Mouse (Mus musculus) erythroid progenitor cell, adult 5-6 weeks (primary cell): ENCODE results near the gene Stkld1. TPM values are rescaled to one million over a fixed set of nuclear protein-coding genes. Genes with fewer than 3 reads are reported as not detected.

Source experiments
- ATAC-seq: replicated peaks from 2 replicates; pipeline ENCODE4 v1.8.0; 2016; ENCODE audit warnings: moderate number of reproducible peaks, mild to moderate bottlenecking, moderate TSS enrichment, inconsistent platforms; ENCODE audit not compliant: poor library complexity, low FRiP score, severe bottlenecking
- total RNA-seq, 2 experiments: library from RNA; stranded (forward) in 1 of 2; stranded (reverse) in 1 of 2; fragments of 150-400 nt in 1 of 2; fragments of 186-747, 209-891 nt in 1 of 2; gene quantifications; 2 replicates each; pipeline versions ENCODE4 v1.2.3 to v1.2.4; 2015 to 2017; ENCODE audit warnings: low replicate concordance in 2 of 2

Stkld1 gene
- total RNA-seq, 2 experiments from 2014 or later, result not detected

GRCm38 (mm10) chr2:26914148-26914941 is 19.5 kb upstream of the Stkld1 start:
- ATAC-seq, result no peak

- ATAC-seq, result peak; percentile 80
Measured at GRCm38 (mm10) chr2:26915927-26916728, 17.7 kb upstream of the Stkld1 start, which contains the start of the genes Surf2 and Surf1. Surf2 (plus strand) TSS chr2:26916367. Surf1 (minus strand) TSS chr2:26916530.

GRCm38 (mm10) chr2:26916738-26917137 is 17.1 kb upstream of the Stkld1 start:
- peak; percentile 43 for ATAC-seq

- ATAC-seq, result no peak
Measured at GRCm38 (mm10) chr2:26919684-26920083, 14.2 kb upstream of the Stkld1 start.

DNA sequence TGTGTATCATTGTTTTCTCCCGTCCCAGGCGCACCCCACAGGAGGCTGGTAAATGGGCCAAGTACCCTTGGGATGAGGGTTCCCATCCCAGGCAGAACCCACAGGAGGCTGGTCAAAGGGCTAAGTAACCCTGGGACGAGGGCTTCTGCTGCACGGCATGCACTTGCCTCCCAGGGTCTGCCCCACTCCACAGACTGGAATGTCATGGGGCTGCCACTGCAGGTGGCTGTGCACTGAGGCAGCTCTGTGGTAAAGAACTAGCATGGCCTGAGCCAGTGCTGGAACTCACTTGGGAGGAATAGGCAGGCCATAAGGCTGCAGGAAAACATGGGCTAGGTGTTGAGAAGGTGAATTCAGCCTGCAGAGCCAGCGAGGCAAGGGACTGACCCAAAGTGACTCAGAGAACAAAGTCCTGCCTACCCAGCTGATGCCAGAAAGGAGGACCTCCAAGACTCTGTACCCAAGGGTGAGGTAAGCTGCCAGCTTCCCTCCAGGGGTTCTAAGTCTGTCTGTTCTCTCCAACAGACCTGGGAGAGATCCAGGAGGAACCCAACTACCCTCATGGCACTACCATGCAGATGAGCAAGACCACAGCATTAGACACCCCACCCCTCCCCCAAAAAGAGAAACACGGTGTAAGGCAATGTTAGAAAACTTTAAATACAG is 13.5 kb upstream of the Stkld1 start:
- ATAC-seq, result no peak

DNA sequence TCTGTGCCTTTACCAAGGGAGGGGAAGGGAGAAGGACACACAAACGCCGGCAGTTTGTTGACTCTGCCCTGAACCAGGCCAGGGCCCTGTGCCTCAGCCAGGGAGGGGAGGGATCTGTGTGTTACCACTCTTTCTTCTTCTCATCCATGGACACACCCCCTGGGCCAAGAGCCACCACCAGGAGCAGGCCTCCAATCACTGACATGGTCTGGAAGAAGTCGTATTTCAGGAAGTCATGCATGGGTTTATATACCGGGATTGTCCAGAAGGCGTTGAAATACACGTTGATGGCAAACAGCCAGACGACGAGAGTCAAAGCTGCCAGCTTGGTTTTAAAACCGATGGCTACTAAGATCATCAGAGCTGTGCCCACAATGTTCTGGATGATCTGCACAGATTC is 12.1 kb upstream of the Stkld1 start:
- ATAC-seq, result no peak

- ATAC-seq, result no peak
Measured at GRCm38 (mm10) chr2:26927745-26928476, 5.9 kb upstream of the Stkld1 start.

DNA sequence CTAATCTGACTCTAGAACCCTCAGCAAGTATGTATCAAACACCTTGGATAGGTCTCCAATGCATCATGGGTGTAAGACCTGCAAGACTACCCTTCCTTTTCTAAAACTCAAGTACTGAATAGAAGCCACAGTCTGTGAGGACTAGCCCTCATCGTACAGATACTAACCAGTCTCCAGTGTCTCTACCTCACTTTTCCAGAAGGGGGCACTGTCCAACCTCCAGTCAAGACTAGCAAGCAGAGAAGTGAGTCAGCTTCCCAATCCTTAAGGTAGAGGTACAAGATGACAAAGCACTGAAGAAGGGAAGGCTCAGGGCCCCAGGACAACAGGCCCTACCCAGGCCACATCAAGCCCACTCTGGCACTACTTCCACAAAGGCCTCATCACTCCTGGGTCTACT is 3.5 kb upstream of the Stkld1 start:
- ATAC-seq, result peak; percentile 41; the same call in 1 of the 2 replicates

- ATAC-seq, result 0 out of 2 replicates have a peak, but pooled peaks have one; percentile 14
Measured at GRCm38 (mm10) chr2:26932473-26933303, 1.2 kb upstream of the Stkld1 start.

DNA sequence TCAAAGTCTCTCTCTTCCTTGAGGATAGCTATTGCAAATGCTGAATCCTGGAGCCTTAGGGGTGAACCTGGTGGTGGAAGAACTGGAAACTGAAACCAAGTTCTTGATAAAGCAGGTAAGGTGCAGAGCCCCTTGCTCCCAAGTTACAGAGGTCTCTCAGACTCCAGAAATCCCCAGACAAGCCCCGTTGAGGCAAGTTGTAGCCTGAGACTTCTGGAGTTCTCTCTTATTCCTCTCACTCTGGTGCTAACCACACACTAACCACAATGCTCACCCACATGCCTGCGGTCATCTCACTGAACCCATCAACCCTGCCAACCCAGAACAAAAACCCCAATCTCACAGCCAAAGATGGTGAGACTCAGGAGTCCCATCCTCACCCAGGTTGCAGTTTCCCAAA is 1.4 kb downstream of the Stkld1 start:
- ATAC-seq, result no peak

- no peak for ATAC-seq
Measured at GRCm38 (mm10) chr2:26936425-26936824, 2.6 kb downstream of the Stkld1 start.

DNA sequence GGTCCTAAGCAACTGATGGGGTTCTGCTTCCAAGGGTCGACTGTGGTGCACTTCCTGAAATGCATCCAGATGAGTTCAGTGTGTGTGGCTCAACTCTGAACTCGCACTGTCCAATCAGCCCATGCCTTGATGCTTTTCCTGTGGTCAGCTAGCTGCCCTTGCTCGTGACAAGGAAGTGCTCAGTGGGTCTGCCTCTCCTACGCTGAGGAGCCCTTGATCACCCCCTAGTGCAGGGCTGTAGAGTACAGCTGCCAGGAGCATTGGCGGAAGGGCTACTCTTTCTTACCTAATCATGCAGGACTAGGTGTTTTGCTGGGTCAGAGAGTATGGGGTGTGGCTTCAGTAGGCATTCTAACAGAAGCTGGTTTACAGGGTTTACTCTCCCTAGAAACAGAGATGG is 7.7 kb downstream of the Stkld1 start:
- ATAC-seq, result no peak

DNA sequence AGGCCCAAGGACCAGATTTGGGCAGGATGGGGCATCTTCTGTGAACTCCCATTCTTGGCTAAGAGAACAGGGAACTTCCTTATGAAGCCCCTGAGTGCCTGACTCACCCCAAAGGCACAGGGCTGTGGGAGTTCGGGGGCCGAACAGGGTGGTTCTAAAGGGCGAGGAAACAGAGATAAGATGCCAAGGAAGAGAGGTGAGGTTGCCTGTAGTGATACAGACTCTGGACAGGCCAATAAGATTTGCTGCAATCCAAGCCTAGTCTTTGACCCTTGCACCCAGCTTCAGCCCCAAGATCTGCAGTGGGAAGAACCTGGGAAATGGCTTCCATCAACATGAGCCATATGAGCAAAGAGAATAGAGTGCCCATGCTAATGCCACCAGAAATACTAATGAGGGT is 9.4 kb downstream of the Stkld1 start:
- no peak for ATAC-seq

- no peak for ATAC-seq
Measured at GRCm38 (mm10) chr2:26950411-26950810, 16.6 kb downstream of the Stkld1 start.

GRCm38 (mm10) chr2:26951346-26951905 is 17.6 kb downstream of the Stkld1 start:
- no peak for ATAC-seq

GRCm38 (mm10) chr2:26952193-26952592 is 18.3 kb downstream of the Stkld1 start:
- no peak for ATAC-seq

- no peak for ATAC-seq
Measured at GRCm38 (mm10) chr2:26952866-26953265, 19.0 kb downstream of the Stkld1 start.

DNA sequence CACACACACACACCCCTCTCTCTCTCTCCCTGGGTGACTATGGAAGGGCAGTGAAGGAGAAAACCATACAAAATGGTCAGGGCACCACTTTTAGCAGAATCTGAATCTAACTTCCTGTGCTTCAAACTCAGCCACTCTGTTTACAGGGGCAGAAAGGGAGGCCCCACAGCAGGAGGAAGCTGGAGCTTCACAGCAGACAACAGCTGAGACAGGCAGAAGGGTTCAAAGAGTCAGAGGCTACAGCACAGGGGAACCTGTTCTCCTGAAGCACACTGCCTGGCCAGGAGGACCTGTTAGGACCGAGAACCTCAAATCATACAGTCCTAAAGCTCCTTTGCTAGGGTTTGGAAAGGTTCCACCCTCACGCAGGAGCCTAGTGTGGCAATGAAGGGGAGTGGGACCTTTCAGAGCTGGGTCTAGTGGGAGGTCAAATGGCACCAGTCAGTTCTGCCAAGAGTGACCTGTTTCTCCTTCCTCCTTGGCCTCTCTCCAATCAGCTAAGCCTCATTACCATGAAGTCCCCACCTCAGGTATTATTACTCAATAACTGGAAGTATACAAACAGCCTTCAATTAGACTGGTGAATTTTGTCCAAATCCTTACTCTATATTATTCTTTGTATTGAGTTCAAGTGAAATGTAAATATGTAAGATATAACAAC is 21.0 kb downstream of the Stkld1 start:
- no peak for ATAC-seq
